Mouse (Mus musculus) right cerebral cortex, postnatal 14 days (tissue): ENCODE measurements at regions not wholly inside any gene's neighbourhood (a gene's known extent, or its start where the extent isn't known, plus 50 kb on each side); places are given as distances from the start of the nearest gene placed in this dataset.
A peak's percentile ranks its signal among the peaks of the same experiment; 100 is the strongest.
"Not testable (repeated sequence)": the region's sequence is repeated elsewhere in the genome, so short reads cannot be mapped to it uniquely, and the experiment has no call there.

Experiments
- DNase-seq: peaks from one replicate; pipeline ENCODE4 v3.0.0; 2022

GRCm38 (mm10) chr9:43524947-43525565, 214.4 kb downstream of the Trim29 start:
- no peak for DNase-seq

GRCm38 (mm10) chr9:43532187-43532586, 211.6 kb upstream of the Nectin1 start:
- no peak for DNase-seq

- DNase-seq, result no peak
Observed at GRCm38 (mm10) chr9:43535967-43536366, 207.8 kb upstream of the Nectin1 start.

- peak; percentile 49 for DNase-seq
Observed at GRCm38 (mm10) chr9:43537121-43537520, 206.7 kb upstream of the Nectin1 start.

- no peak for DNase-seq
Observed at GRCm38 (mm10) chr9:43540131-43540530, 203.7 kb upstream of the Nectin1 start.

- no peak for DNase-seq
Observed at GRCm38 (mm10) chr9:43541234-43541633, 202.6 kb upstream of the Nectin1 start.

GRCm38 (mm10) chr9:43542077-43542654, 201.6 kb upstream of the Nectin1 start:
- DNase-seq, result no peak

GRCm38 (mm10) chr9:43545081-43545565, 198.7 kb upstream of the Nectin1 start:
- DNase-seq, result peak; percentile 63

GRCm38 (mm10) chr9:43548883-43549282, 194.9 kb upstream of the Nectin1 start:
- DNase-seq, result no peak

- no peak for DNase-seq
Observed at GRCm38 (mm10) chr9:43549293-43549692, 194.5 kb upstream of the Nectin1 start.

GRCm38 (mm10) chr9:43552758-43553157, 191.0 kb upstream of the Nectin1 start:
- DNase-seq, result not testable (repeated sequence)

GRCm38 (mm10) chr9:43562016-43562415, 181.8 kb upstream of the Nectin1 start:
- no peak for DNase-seq

GRCm38 (mm10) chr9:43564239-43564906, 179.4 kb upstream of the Nectin1 start:
- no peak for DNase-seq

- DNase-seq, result no peak
Observed at GRCm38 (mm10) chr9:43568851-43569250, 174.9 kb upstream of the Nectin1 start.

- DNase-seq, result no peak
Observed at GRCm38 (mm10) chr9:43571086-43571485, 172.7 kb upstream of the Nectin1 start.

- DNase-seq, result no peak
Observed at GRCm38 (mm10) chr9:43575659-43576058, 168.1 kb upstream of the Nectin1 start.

GRCm38 (mm10) chr9:43580653-43581052, 163.1 kb upstream of the Nectin1 start:
- no peak for DNase-seq

GRCm38 (mm10) chr9:43585616-43586015, 158.2 kb upstream of the Nectin1 start:
- DNase-seq, result no peak

GRCm38 (mm10) chr9:43593236-43593635, 150.5 kb upstream of the Nectin1 start:
- DNase-seq, result peak; percentile 57

GRCm38 (mm10) chr9:43594814-43595213, 149.0 kb upstream of the Nectin1 start:
- no peak for DNase-seq

GRCm38 (mm10) chr9:43595461-43595860, 148.3 kb upstream of the Nectin1 start:
- DNase-seq, result no peak

- DNase-seq, result no peak
Observed at GRCm38 (mm10) chr9:43600396-43600795, 143.4 kb upstream of the Nectin1 start.

- no peak for DNase-seq
Observed at GRCm38 (mm10) chr9:43617632-43618031, 126.2 kb upstream of the Nectin1 start.

GRCm38 (mm10) chr9:43627558-43627957, 116.2 kb upstream of the Nectin1 start:
- DNase-seq, result no peak
